Mouse (Mus musculus) olfactory bulb, adult 2 months (tissue): ENCODE measurements around the gene Adat3.

Experiments
- CTCF ChIP-seq: fragments of 200-500 bp; IDR thresholded peaks from 2 replicates; pipeline ENCODE4 v1.5.1; 2012; ENCODE audit warnings: low read depth, mild to moderate bottlenecking, low read length, moderate library complexity; ENCODE audit not compliant: insufficient read depth
- POLR2A ChIP-seq: fragments of 200-500 bp; IDR thresholded peaks from 2 replicates; pipeline ENCODE4 v1.6.1; 2012; ENCODE audit warnings: mild to moderate bottlenecking, low read depth, low read length, moderate library complexity; ENCODE audit not compliant: insufficient read depth

DNA sequence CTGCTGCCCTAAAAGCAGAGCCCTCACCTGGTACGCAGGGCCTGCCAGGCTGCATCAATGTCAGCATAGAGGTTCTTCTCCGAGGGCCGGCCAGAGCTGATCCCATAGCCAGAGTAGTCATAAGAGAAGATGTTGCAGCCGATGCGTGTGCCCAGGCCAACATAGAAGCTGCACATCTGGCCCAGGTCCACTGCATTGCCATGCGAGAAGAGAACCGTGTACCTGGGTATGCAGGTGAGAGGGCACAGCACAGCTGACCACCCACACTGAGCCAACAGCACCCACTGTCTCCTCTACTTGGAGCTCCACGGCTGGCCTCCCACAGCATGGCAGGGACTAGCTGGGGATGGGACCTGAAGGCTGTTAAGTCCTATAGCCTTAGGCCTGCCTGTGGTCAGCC lies 17.1 kb upstream of the Adat3 start:
- TF ChIP-seq CTCF (no peak), POLR2A (no peak)
